Mouse (Mus musculus): ENCODE data around the gene Amhr2.
A peak's percentile ranks its signal among the peaks of the same experiment; 100 is the strongest.

Amhr2 gene

GRCm38 (mm10) chr15:102470605-102471294 is 25.6 kb downstream of the Amhr2 start:
- peak; percentile 69 for DNase-seq (ENCODE audit: low read depth, low spot score)

GRCm38 (mm10) chr15:102471295-102471645 is 26.1 kb downstream of the Amhr2 start:
- no peak for DNase-seq (ENCODE audit: low read depth, low spot score)

- DNase-seq (ENCODE audit: low read depth, low spot score): no peak
Measured at GRCm38 (mm10) chr15:102471727-102472126, 26.6 kb downstream of the Amhr2 start.

GRCm38 (mm10) chr15:102473246-102473645 is 28.1 kb downstream of the Amhr2 start:
- DNase-seq (ENCODE audit: low read depth, low spot score): no peak

- DNase-seq (ENCODE audit: low read depth, low spot score): no peak
Measured at GRCm38 (mm10) chr15:102474520-102474919, 29.4 kb downstream of the Amhr2 start.

GRCm38 (mm10) chr15:102483136-102483535 is 38.0 kb downstream of the Amhr2 start:
- no peak for DNase-seq (ENCODE audit: low read depth, low spot score)

GRCm38 (mm10) chr15:102485853-102486252 is 40.7 kb downstream of the Amhr2 start:
- DNase-seq (ENCODE audit: low read depth, low spot score): no peak

- no peak for DNase-seq (ENCODE audit: low read depth, low spot score)
Measured at GRCm38 (mm10) chr15:102487664-102488063, 42.5 kb downstream of the Amhr2 start.

GRCm38 (mm10) chr15:102498322-102498721 is 53.2 kb downstream of the Amhr2 start:
- DNase-seq (ENCODE audit: low read depth, low spot score): no peak

- no peak for DNase-seq (ENCODE audit: low read depth, low spot score)
Measured at GRCm38 (mm10) chr15:102499370-102499769, 54.2 kb downstream of the Amhr2 start.

GRCm38 (mm10) chr15:102499851-102500250 is 54.7 kb downstream of the Amhr2 start:
- no peak for DNase-seq (ENCODE audit: low read depth, low spot score)

GRCm38 (mm10) chr15:102500479-102500878 is 55.3 kb downstream of the Amhr2 start:
- DNase-seq (ENCODE audit: low read depth, low spot score): no peak

- DNase-seq (ENCODE audit: low read depth, low spot score): no peak
Measured at GRCm38 (mm10) chr15:102501084-102501814, 56.1 kb downstream of the Amhr2 start.

- DNase-seq (ENCODE audit: low read depth, low spot score): no peak
Measured at GRCm38 (mm10) chr15:102502254-102502840, 57.2 kb downstream of the Amhr2 start.

GRCm38 (mm10) chr15:102503447-102503846 is 58.3 kb downstream of the Amhr2 start, which contains the start of gene Gm10337:
Gene Gm10337, plus strand, starts transcription at chr15:102503722.
- DNase-seq (ENCODE audit: low read depth, low spot score): no peak
